Mouse (Mus musculus): ENCODE results near the gene Tfip11.

DNA sequence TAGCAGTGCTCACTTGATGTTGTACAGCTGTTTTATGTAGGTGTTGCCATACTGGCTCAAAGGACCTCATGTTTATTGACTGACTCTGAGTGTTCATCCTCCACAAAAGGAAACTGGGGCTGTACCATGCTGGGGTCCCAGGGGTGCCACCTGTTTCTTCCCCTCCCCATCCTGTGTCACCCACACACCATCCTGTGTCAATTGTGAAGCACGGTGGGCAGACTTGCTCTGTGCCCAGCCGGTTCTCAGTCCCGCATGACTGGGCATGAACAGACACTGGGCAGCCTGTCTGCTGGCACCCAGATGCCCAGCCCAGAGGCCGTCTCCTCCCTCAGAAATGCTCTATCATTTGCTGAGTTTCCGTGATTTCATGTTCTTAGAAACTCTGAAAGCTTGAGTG lies 34.3 kb upstream of the Tfip11 start:
- TF ChIP-seq CTCF (IDR thresholded peaks at IDR 0.05; ENCODE audit: borderline replicate concordance, control insufficient read depth, extremely low read depth, insufficient read depth, low read length, poor library complexity), result no peak
- no peak for TF ChIP-seq POLR2A (IDR thresholded peaks at IDR 0.05; ENCODE audit: control insufficient read depth, extremely low read depth, insufficient read depth, low read length, poor library complexity)

Measured in thymus, adult 2 months (tissue).